Mouse (Mus musculus) liver, adult 2 months (tissue): Measurements from ENCODE around the gene Gjb6. TPM values are rescaled to one million over a fixed set of nuclear protein-coding genes. Genes with fewer than 3 reads are reported as not detected.

ENCODE experiments used
- DNase-seq: peaks from one replicate; pipeline ENCODE4 v3.0.0-alpha.2; 2011; ENCODE audit warnings: low read depth, low spot score; ENCODE audit errors: extremely low read depth
- H3K27ac ChIP-seq: fragments of 200-500 bp; replicated peaks from 2 replicates; pipeline ENCODE4 v1.5.1; 2012; ENCODE audit warnings: low read depth, mild to moderate bottlenecking, control low read depth, inconsistent platforms, low read length; ENCODE audit not compliant: insufficient read depth
- H3K27me3 ChIP-seq: fragments of 200-500 bp; 2 replicates; pipeline ENCODE4 v1.6.1; 2012; ENCODE audit warnings: mild to moderate bottlenecking, moderate library complexity, low read length, inconsistent platforms; ENCODE audit not compliant: control insufficient read depth, insufficient read depth
- H3K36me3 ChIP-seq: fragments of 200-500 bp; 2 replicates; pipeline ENCODE4 v1.6.1; 2012; ENCODE audit warnings: low read length, inconsistent platforms; ENCODE audit not compliant: control insufficient read depth, insufficient read depth
- H3K4me1 ChIP-seq: fragments of 200-500 bp; 2 replicates; pipeline ENCODE4 v1.6.1; 2011; ENCODE audit warnings: low read length; ENCODE audit not compliant: control insufficient read depth, insufficient read depth
- H3K4me3 ChIP-seq: fragments of 200-500 bp; 2 replicates; pipeline ENCODE4 v1.5.1; 2011; ENCODE audit warnings: low read depth, mild to moderate bottlenecking, control low read depth, low read length, moderate library complexity; ENCODE audit not compliant: insufficient read depth
- H3K79me2 ChIP-seq: fragments of 200-500 bp; 2 replicates; pipeline ENCODE4 v1.6.1; 2012; ENCODE audit warnings: inconsistent platforms, mild to moderate bottlenecking, low read length, moderate library complexity; ENCODE audit not compliant: control insufficient read depth, insufficient read depth
- H3K9ac ChIP-seq: fragments of 200-500 bp; 2 replicates; pipeline ENCODE4 v1.6.1; 2012; ENCODE audit warnings: low read depth, mild to moderate bottlenecking, control low read depth, inconsistent platforms, low read length
- CTCF ChIP-seq: fragments of 200-500 bp; IDR thresholded peaks from 2 replicates; pipeline ENCODE4 v1.5.1; 2011; ENCODE audit warnings: low read depth, low read length, control low read depth
- POLR2A ChIP-seq: fragments of 200-500 bp; IDR thresholded peaks from 2 replicates; pipeline ENCODE4 v1.6.1; 2011; ENCODE audit warnings: low read length, control low read depth; ENCODE audit not compliant: insufficient read depth; ENCODE audit errors: extremely low read depth
- WGBS: fragments of 180-500 bp; shearing (Covaris S2); methylation state at CpG from one replicate; pipeline ENCODE4 v1.1.7; 2018; 5-methylcytosine and 5-hydroxymethylcytosine counted together
- polyA plus RNA-seq: library from polyadenylated mRNA; depleted of rRNA; stranded (reverse); fragments of >200 nt; gene quantifications from 2 replicates; pipeline ENCODE4 v1.2.3, GENCODE M21; 2012; rRNA removed
- total RNA-seq: library from RNA; depleted of rRNA; stranded (reverse); fragments of >200 nt; gene quantifications from 2 replicates; pipeline ENCODE4 v1.2.3, GENCODE M21; 2014; rRNA removed

Gene Gjb6
- total and polyA plus RNA-seq, 2 experiments, result not detected

GRCm38 (mm10) chr14:57084180-57084668, 49.2 kb downstream of the Gjb6 start:
- no peak for TF ChIP-seq CTCF
- TF ChIP-seq POLR2A, result no peak
- H3K27me3 ChIP-seq, result no peaks in the 10 kb centered on the region
- H3K9ac ChIP-seq, result peak overlapping the region; percentile 18; the same call in 1 of the 2 replicates
- peak; percentile 79 for DNase-seq
- no peaks in the 10 kb centered on the region for H3K36me3 ChIP-seq
- H3K4me3 ChIP-seq, result no peak overlapping the region
- 17% methylated on average over 11 of the region's 11 CpGs for WGBS
- peaks cover 13% of the 10 kb centered on the region for H3K4me1 ChIP-seq
- no peaks in the 10 kb centered on the region for H3K79me2 ChIP-seq
- 0 out of 2 replicates have a peak overlapping the region, but pooled peaks have one; percentile 13 for H3K27ac ChIP-seq

- peaks cover 9% of the 10 kb centered on the region for H3K4me1 ChIP-seq
- 98% methylated on average over 1 of the region's 1 CpGs for WGBS
- H3K27ac ChIP-seq, result no peak overlapping the region
- DNase-seq, result no peak
- H3K27me3 ChIP-seq, result no peaks in the 10 kb centered on the region
- H3K79me2 ChIP-seq, result no peaks in the 10 kb centered on the region
- TF ChIP-seq CTCF, result no peak
- no peak for TF ChIP-seq POLR2A
- no peak overlapping the region for H3K4me3 ChIP-seq
- no peaks in the 10 kb centered on the region for H3K36me3 ChIP-seq
- no peak overlapping the region for H3K9ac ChIP-seq
Measured at GRCm38 (mm10) chr14:57082863-57083262, 50.5 kb downstream of the Gjb6 start.

GRCm38 (mm10) chr14:57075537-57075936, 57.9 kb downstream of the Gjb6 start:
- peak; percentile 35 for DNase-seq
- no peak overlapping the region for H3K4me3 ChIP-seq
- no peaks in the 10 kb centered on the region for H3K4me1 ChIP-seq
- H3K79me2 ChIP-seq, result no peaks in the 10 kb centered on the region
- no peak overlapping the region for H3K27ac ChIP-seq
- H3K27me3 ChIP-seq, result no peaks in the 10 kb centered on the region
- no peaks in the 10 kb centered on the region for H3K36me3 ChIP-seq
- TF ChIP-seq POLR2A, result no peak
- peak; percentile 54; the same call in 1 of the 2 replicates for TF ChIP-seq CTCF
- no peak overlapping the region for H3K9ac ChIP-seq
- WGBS, result 58% methylated on average over 6 of the region's 6 CpGs

Other genes with a start within 250 kb of the Gjb6 start
- gene Zmym2, start 247.0 kb downstream of the Gjb6 start, total RNA-seq, result 22.9 TPM in 2 replicates
- 1.9 and 3.9 TPM in 2 replicates for gene Zmym2, start 247.0 kb downstream of the Gjb6 start, polyA plus RNA-seq
- not detected in 2 replicates for gene Gja3, start 75.5 kb downstream of the Gjb6 start, total RNA-seq
- not detected in 2 replicates for gene Gja3, start 75.5 kb downstream of the Gjb6 start, polyA plus RNA-seq
- gene Gjb2, start 28.9 kb downstream of the Gjb6 start, total RNA-seq, result 90.0 and 124 TPM in 2 replicates
- 177 and 208 TPM in 2 replicates for gene Gjb2, start 28.9 kb downstream of the Gjb6 start, polyA plus RNA-seq
- gene Gm4491, start 17.7 kb downstream of the Gjb6 start, total RNA-seq, result not detected in 2 replicates
- not detected in 2 replicates for gene Gm4491, start 17.7 kb downstream of the Gjb6 start, polyA plus RNA-seq